Mouse (Mus musculus): ENCODE results near the gene Micall2. TPM values are rescaled to one million over a fixed set of nuclear protein-coding genes. Genes with fewer than 3 reads are reported as not detected.
A peak's percentile ranks its signal among the peaks of the same experiment; 100 is the strongest.
"Not testable (repeated sequence)": the region's sequence is repeated elsewhere in the genome, so short reads cannot be mapped to it uniquely, and the experiment has no call there.

Micall2 gene
- total RNA-seq, 2 experiments from 2014 or later, result 10.5 to 11.2 TPM

- no peak for DNase-seq
These were observed 5.2 kb downstream of the Micall2 start for GRCm38 (mm10) chr5:139730712-139731486.

- DNase-seq, result no peak
These were observed 8.9 kb downstream of the Micall2 start for GRCm38 (mm10) chr5:139727261-139727660.

GRCm38 (mm10) chr5:139726186-139726585 lies 9.9 kb downstream of the Micall2 start:
- peak in 1 of 2 experiments; percentile 17 for DNase-seq

- peak; percentile 21 to 51 for DNase-seq
These were observed 11.6 kb downstream of the Micall2 start for GRCm38 (mm10) chr5:139724336-139725116.

- DNase-seq, result peak in 1 of 2 experiments; percentile 31
These were observed 13.0 kb downstream of the Micall2 start for GRCm38 (mm10) chr5:139723113-139723512.

- no peak for DNase-seq
These were observed 13.4 kb downstream of the Micall2 start for GRCm38 (mm10) chr5:139722709-139723108.

GRCm38 (mm10) chr5:139718949-139719348 lies 17.2 kb downstream of the Micall2 start:
- DNase-seq, result no peak

- DNase-seq, result peak in 1 of 2 experiments; percentile 52
These were observed 17.6 kb downstream of the Micall2 start for GRCm38 (mm10) chr5:139718540-139718939.

- DNase-seq, result peak; percentile 67 to 73
These were observed 18.4 kb downstream of the Micall2 start for GRCm38 (mm10) chr5:139717723-139718122.

GRCm38 (mm10) chr5:139706496-139706895 lies 29.6 kb downstream of the Micall2 start:
- no peak for DNase-seq

GRCm38 (mm10) chr5:139702905-139703304 lies 33.2 kb downstream of the Micall2 start:
- peak in 1 of 2 experiments; percentile 33 for DNase-seq

GRCm38 (mm10) chr5:139702236-139702635 lies 33.9 kb downstream of the Micall2 start:
- DNase-seq, result peak in 1 of 2 experiments; percentile 33

- DNase-seq, result no peak
These were observed 39.2 kb downstream of the Micall2 start for GRCm38 (mm10) chr5:139696954-139697353.

- not testable (repeated sequence) for DNase-seq
These were observed 40.3 kb downstream of the Micall2 start for GRCm38 (mm10) chr5:139695876-139696275.

- DNase-seq, result peak in 1 of 2 experiments; percentile 23
These were observed 41.1 kb downstream of the Micall2 start for GRCm38 (mm10) chr5:139694989-139695571.

GRCm38 (mm10) chr5:139694292-139694988 lies 41.7 kb downstream of the Micall2 start:
- no peak for DNase-seq

- no peak for DNase-seq
These were observed 45.3 kb downstream of the Micall2 start for GRCm38 (mm10) chr5:139690791-139691190.

- no peak for DNase-seq
These were observed 47.8 kb downstream of the Micall2 start for GRCm38 (mm10) chr5:139688356-139688755.

- DNase-seq, result peak; percentile 31 to 56
These were observed 48.5 kb downstream of the Micall2 start for GRCm38 (mm10) chr5:139687646-139688045.

GRCm38 (mm10) chr5:139686530-139687249 lies 49.4 kb downstream of the Micall2 start:
- DNase-seq, result no peak

- DNase-seq, result no peak
These were observed 52.9 kb downstream of the Micall2 start for GRCm38 (mm10) chr5:139683228-139683627.
